Mouse (Mus musculus) CH12.LX (cell line): ENCODE data around the gene Slc7a11. TPM values are rescaled to one million over a fixed set of nuclear protein-coding genes. Genes with fewer than 3 reads are reported as not detected.

ENCODE experiments used
- DNase-seq: peaks from one replicate; pipeline ENCODE4 v3.0.0-alpha.2; 2013; ENCODE audit errors: extremely low read depth
- H3K27ac ChIP-seq: 2 replicates; pipeline ENCODE4 v1.5.1; 2012; ENCODE audit warnings: low read depth, mild to moderate bottlenecking, control low read depth, moderate library complexity; ENCODE audit not compliant: insufficient read depth
- H3K27me3 ChIP-seq: replicated peaks from 2 replicates; pipeline ENCODE3; 2012; ENCODE audit warnings: inconsistent platforms
- H3K36me3 ChIP-seq, 2 experiments: replicated peaks in 1 of 2; 2 replicates each; pipeline versions ENCODE3 to v1.6.1; 2012; ENCODE audit warnings: inconsistent platforms in 1 of 2, low read length in 1 of 2, mild to moderate bottlenecking in 1 of 2, mixed read lengths in 1 of 2, moderate library complexity in 1 of 2; ENCODE audit not compliant: control insufficient read depth in 1 of 2, insufficient read depth in 1 of 2
- H3K4me1 ChIP-seq, 2 experiments: 2 replicates each; pipeline ENCODE4 v1.6.1; 2012; ENCODE audit warnings: inconsistent platforms in 1 of 2, moderate library complexity in 1 of 2; ENCODE audit not compliant: insufficient read depth in 2 of 2, control insufficient read depth in 1 of 2
- H3K4me2 ChIP-seq: 2 replicates; pipeline ENCODE4 v1.6.1; 2012; ENCODE audit warnings: low read depth, mild to moderate bottlenecking, control low read depth; ENCODE audit not compliant: poor library complexity, insufficient read depth, severe bottlenecking
- H3K4me3 ChIP-seq, 3 experiments: fragments of 150-350 bp in 1 of 3; sonication (generic) in 1 of 3; replicated peaks in 1 of 3; 2 replicates each; pipeline versions ENCODE3 to v1.5.1; 2011 to 2012; ENCODE audit warnings: low read depth in 2 of 3, low read length in 2 of 3, mild to moderate bottlenecking in 2 of 3, moderate library complexity in 2 of 3, control low read depth in 1 of 3, improper control_type of control experiment in 1 of 3, inconsistent platforms in 1 of 3, mixed read lengths in 1 of 3; ENCODE audit not compliant: poor library complexity in 1 of 3
- H3K79me2 ChIP-seq: replicated peaks from 2 replicates; pipeline ENCODE4 v1.6.1; 2012; ENCODE audit warnings: mild to moderate bottlenecking, moderate library complexity; ENCODE audit not compliant: control insufficient read depth, poor library complexity, insufficient read depth, severe bottlenecking; ENCODE audit errors: extremely low read depth
- H3K9ac ChIP-seq: 2 replicates; pipeline ENCODE4 v1.6.1; 2012; ENCODE audit warnings: low read depth, mild to moderate bottlenecking, control low read depth, moderate library complexity; ENCODE audit not compliant: insufficient read depth
- H3K9me3 ChIP-seq: replicated peaks from 2 replicates; pipeline ENCODE3; 2012; ENCODE audit warnings: low read length, inconsistent platforms, mixed read lengths
- CHD2 ChIP-seq: IDR thresholded peaks from 2 replicates; pipeline ENCODE4 v1.6.1; 2011; ENCODE audit warnings: low read length, improper control_type of control experiment
- CTCF ChIP-seq, 2 experiments: IDR thresholded peaks in 1 of 2; conservative IDR thresholded peaks in 1 of 2; 2 replicates each; pipeline ENCODE4 v1.5.1; 2011 to 2012; ENCODE audit warnings: low read depth in 2 of 2, low read length in 2 of 2, improper control_type of control experiment in 1 of 2, inconsistent platforms in 1 of 2, mild to moderate bottlenecking in 1 of 2, moderate library complexity in 1 of 2
- E2F4 ChIP-seq: IDR thresholded peaks from 2 replicates; pipeline ENCODE4 v1.6.1; 2011; ENCODE audit warnings: low read depth, low read length, improper control_type of control experiment; ENCODE audit not compliant: insufficient replicate concordance
- GABPA ChIP-seq: IDR thresholded peaks from 2 replicates; pipeline ENCODE4 v1.6.1; 2012; ENCODE audit warnings: low read depth, low read length, improper control_type of control experiment, inconsistent platforms; ENCODE audit not compliant: insufficient replicate concordance
- HCFC1 ChIP-seq: IDR thresholded peaks from 2 replicates; pipeline ENCODE4 v1.6.1; 2012; ENCODE audit warnings: low read depth, mild to moderate bottlenecking, inconsistent platforms, low read length, improper control_type of control experiment
- JUN ChIP-seq: IDR thresholded peaks from 2 replicates; pipeline ENCODE4 v1.6.1; 2011; ENCODE audit warnings: low read depth, mild to moderate bottlenecking, low read length, improper control_type of control experiment, moderate library complexity; ENCODE audit not compliant: insufficient read depth
- JUND ChIP-seq: conservative IDR thresholded peaks from 2 replicates; pipeline ENCODE4 v1.6.1; 2011; ENCODE audit warnings: low read depth, low read length, improper control_type of control experiment
- MAX ChIP-seq: IDR thresholded peaks from 2 replicates; pipeline ENCODE4 v1.6.1; 2011; ENCODE audit warnings: low read length, improper control_type of control experiment
- MAZ ChIP-seq: IDR thresholded peaks from 2 replicates; pipeline ENCODE4 v1.6.1; 2012; ENCODE audit warnings: low read depth, mild to moderate bottlenecking, inconsistent platforms, low read length, improper control_type of control experiment, moderate library complexity
- MYC ChIP-seq: IDR thresholded peaks from 2 replicates; pipeline ENCODE4 v1.6.1; 2011; ENCODE audit warnings: low read depth, mild to moderate bottlenecking, improper control_type of control experiment, low read length
- NRF1 ChIP-seq: IDR thresholded peaks from 2 replicates; pipeline ENCODE4 v1.6.1; 2014; ENCODE audit warnings: low read depth, mild to moderate bottlenecking, inconsistent platforms, low read length, improper control_type of control experiment, moderate library complexity
- POLR2A ChIP-seq: IDR thresholded peaks from 2 replicates; pipeline ENCODE4 v1.6.1; 2011; ENCODE audit warnings: low read depth, mild to moderate bottlenecking, improper control_type of control experiment, low read length
- POLR2AphosphoS2 ChIP-seq: IDR thresholded peaks from 2 replicates; pipeline ENCODE4 v1.6.1; 2011; ENCODE audit warnings: low read depth, low read length, improper control_type of control experiment
- RAD21 ChIP-seq: IDR thresholded peaks from 2 replicates; pipeline ENCODE4 v1.6.1; 2011; ENCODE audit warnings: low read depth, mild to moderate bottlenecking, low read length, improper control_type of control experiment, moderate library complexity
- RCOR1 ChIP-seq: conservative IDR thresholded peaks from 2 replicates; pipeline ENCODE4 v1.6.1; 2012; ENCODE audit warnings: low read depth, mild to moderate bottlenecking, inconsistent platforms, low read length, improper control_type of control experiment
- SIN3A ChIP-seq: IDR thresholded peaks from 2 replicates; pipeline ENCODE4 v1.6.1; 2012; ENCODE audit warnings: low read length, improper control_type of control experiment, inconsistent platforms
- TBP ChIP-seq: conservative IDR thresholded peaks from 2 replicates; pipeline ENCODE4 v1.6.1; 2011; ENCODE audit warnings: low read depth, low read length, improper control_type of control experiment
- UBTF ChIP-seq: IDR thresholded peaks from 2 replicates; pipeline ENCODE4 v1.6.1; 2012; ENCODE audit warnings: low read depth, mild to moderate bottlenecking, inconsistent platforms, low read length, improper control_type of control experiment, moderate library complexity
- ZC3H11A ChIP-seq: IDR thresholded peaks from 2 replicates; pipeline ENCODE4 v1.6.1; 2012; ENCODE audit warnings: low read depth, mild to moderate bottlenecking, inconsistent platforms, low read length, improper control_type of control experiment
- dilution Hi-C: fragments of 300-500 bp; cut with MboI; formaldehyde crosslinking; loops from 2 replicates; pipeline ENCODE4 v1.14.3; 2020; ENCODE audit warnings: low sequenced_read_pairs; ENCODE audit not compliant: extremely low pct_unique_long_range_greater_than_20kb, extremely low pct_ligation_motif_present
- in situ Hi-C: fragments of 300-500 bp; cut with MboI; formaldehyde crosslinking; loops from 3 replicates; pipeline ENCODE4 v1.14.3; 2019; ENCODE audit warnings: low sequenced_read_pairs, low pct_ligation_motif_present, low pct_unique_long_range_greater_than_20kb, mixed read lengths
- polyA plus RNA-seq: library from polyadenylated mRNA; unstranded; fragments of >175 nt; gene quantifications from 2 replicates; pipeline ENCODE4 v1.2.1, GENCODE M21; 2012; ENCODE audit warnings: low read depth; ENCODE audit not compliant: insufficient read length
- total RNA-seq, 2 experiments: library from RNA; depleted of rRNA; stranded (reverse); fragments of 300-350 nt in 1 of 2; fragments of >200 nt in 1 of 2; gene quantifications; 2 replicates each; pipeline ENCODE4 v1.2.3; 2012 to 2014

Slc7a11 gene
- total and polyA plus RNA-seq, 3 experiments, result 0.13 to 0.37 TPM; not detected in 1

- H3K27me3 ChIP-seq, result no peaks in the 10 kb centered on the region
- no peak for DNase-seq
- H3K36me3 ChIP-seq, result no peaks in the 10 kb centered on the region
- H3K27ac ChIP-seq, result no peak overlapping the region
- H3K9ac ChIP-seq, result no peak overlapping the region
- no peaks in the 10 kb centered on the region for H3K4me1 ChIP-seq
- dilution Hi-C loops, result no loop called here
- peaks cover 47% of the 10 kb centered on the region for H3K9me3 ChIP-seq
- in situ Hi-C loops, result loop anchor here (10.0 to 25.0 kb wide), 2 partner anchors 598 to 831 kb away; no protein-coding TSS in a partner anchor
- no peak for TF ChIP-seq SIN3A
- TF ChIP-seq HCFC1, result no peak
- TF ChIP-seq POLR2AphosphoS2, result no peak
- no peak for TF ChIP-seq MAZ
- TF ChIP-seq CTCF (conservative IDR thresholded peaks at IDR 0.05 in 1 of 2, IDR thresholded peaks at IDR 0.05 in 1 of 2; ENCODE audit: low read depth in 2 of 2, low read length in 2 of 2), result no peak
- no peak for TF ChIP-seq ZC3H11A
- no peak for TF ChIP-seq JUND
- no peak for TF ChIP-seq UBTF
- no peak for TF ChIP-seq MYC
- TF ChIP-seq MAX, result no peak
- no peak for TF ChIP-seq GABPA
- TF ChIP-seq POLR2A, result no peak
- no peak for TF ChIP-seq CHD2
- TF ChIP-seq E2F4, result no peak
- TF ChIP-seq JUN, result no peak
- TF ChIP-seq RCOR1, result no peak
- no peak overlapping the region for H3K4me3 ChIP-seq
- H3K79me2 ChIP-seq, result no peaks in the 10 kb centered on the region
- no peak overlapping the region for H3K4me2 ChIP-seq
Observed at GRCm38 (mm10) chr3:50306334-50306733, 137.1 kb downstream of the Slc7a11 start.

- Histone ChIP-seq H3K9me3 (peaks cover 46% of the 10 kb centered on the region), H3K27me3 (no peaks in the 10 kb centered on the region), H3K27ac (no peak overlapping the region), H3K36me3 (no peaks in the 10 kb centered on the region)
- no peak for DNase-seq
- in situ Hi-C loops, result loop anchor here (10.0 to 25.0 kb wide), 2 partner anchors 601 to 833 kb away; no protein-coding TSS in a partner anchor
- peak in 1 of 2 experiments; percentile 30; a peak in 1 of 4 replicates for TF ChIP-seq CTCF (conservative IDR thresholded peaks at IDR 0.05 in 1 of 2, IDR thresholded peaks at IDR 0.05 in 1 of 2; ENCODE audit: low read depth in 2 of 2, low read length in 2 of 2)
- TF ChIP-seq RAD21, result peak; percentile 13
- no peak for TF ChIP-seq TBP
- no peak for TF ChIP-seq NRF1
- TF ChIP-seq, all 38 proteins: peak for 2
- Histone ChIP-seq H3K4me3 (no peak overlapping the region), H3K9ac (no peak overlapping the region), H3K4me2 (no peak overlapping the region), H3K4me1 (no peaks in the 10 kb centered on the region), H3K79me2 (no peaks in the 10 kb centered on the region)
- dilution Hi-C loops, result no loop called here
Observed at GRCm38 (mm10) chr3:50304137-50304536, 139.3 kb downstream of the Slc7a11 start.
